In the genomic region with DNA sequence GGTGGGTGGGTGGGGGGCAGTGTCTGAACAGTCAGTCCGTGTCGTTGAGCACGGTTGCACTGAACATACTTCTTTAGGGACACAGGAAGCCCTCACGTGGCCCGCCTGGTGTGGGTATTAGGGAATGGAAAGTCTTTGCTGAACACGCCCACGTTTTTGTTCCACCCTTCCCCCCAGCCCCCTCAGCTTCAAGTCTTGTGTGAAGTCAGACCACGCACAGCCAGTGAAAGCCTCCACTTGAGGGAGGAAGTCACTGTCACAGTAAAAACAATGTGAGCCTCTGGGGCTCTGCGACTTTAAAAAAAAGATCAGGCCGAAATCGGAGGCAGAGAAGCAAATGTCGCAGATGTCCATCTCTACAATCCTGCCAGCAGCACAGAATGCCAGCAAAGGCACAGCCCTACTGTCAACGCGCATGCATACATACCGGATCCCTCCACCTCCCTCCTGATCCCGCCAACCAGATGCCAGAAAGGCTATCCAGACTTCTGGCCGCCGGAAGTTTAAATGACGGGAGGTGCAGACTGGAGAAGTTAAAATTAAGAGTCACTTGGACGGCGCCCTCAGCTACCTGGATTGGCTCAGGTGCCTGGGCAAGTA, we compare ENCODE assay signal across 9 mouse cellular contexts. TPM values are rescaled to one million over a fixed set of nuclear protein-coding genes. Genes with fewer than 3 reads are reported as not detected.
A peak's percentile ranks its signal among the peaks of the same experiment; 100 is the strongest.
DNase-seq lines count a peak whose midpoint lies in the region; ATAC-seq and TF ChIP-seq lines count a peak whose summit lies in the region.
"Had no signal": no experiment of that assay in that cellular context is flagged by ENCODE, and none has a peak within 500 bp of the region (broad histone marks: within the 10 kb centered on the region; RNA-seq: fewer than 3 reads in every experiment).

No protein-coding gene starts in this region.

- TF ChIP-seq CTCF in heart, postnatal 0 days (IDR thresholded peaks at IDR 0.05; ENCODE audit: low read depth) = no peak
- no peak for TF ChIP-seq CTCF in liver, embryonic 14.5 days (IDR thresholded peaks at IDR 0.05; ENCODE audit: low read depth)

- H3K4me3 ChIP-seq in forebrain, embryonic 13.5 days = peak overlapping the region; percentile 47
- peak overlapping the region; percentile 49 for H3K4me3 ChIP-seq in heart, postnatal 0 days (ENCODE audit: low read depth, low read length)
- H3K4me3 ChIP-seq in liver, embryonic 14.5 days (ENCODE audit: insufficient read depth in 1 of 2, low read depth in 2 of 2, low read length in 2 of 2) = peak overlapping the region; percentile 7 to 44; a peak in 3 of 4 replicates
- H3K4me3 ChIP-seq in neural tube, embryonic 12.5 days = peak overlapping the region; percentile 47

- H3K9ac ChIP-seq in forebrain, embryonic 13.5 days = peak overlapping the region; percentile 53
- peak overlapping the region; percentile 62 for H3K9ac ChIP-seq in heart, postnatal 0 days (replicated peaks; ENCODE audit: low read depth, low read length)
- no peak overlapping the region for H3K9ac ChIP-seq in liver, embryonic 14.5 days (replicated peaks)
- H3K9ac ChIP-seq in neural tube, embryonic 12.5 days = peak overlapping the region; percentile 42; the same call in 1 of the 2 replicates

- no peak for TF ChIP-seq EP300 in heart, postnatal 0 days (IDR thresholded peaks at IDR 0.05; ENCODE audit: low read depth)
- TF ChIP-seq EP300 in liver, embryonic 14.5 days (IDR thresholded peaks at IDR 0.05; ENCODE audit: low read depth) = no peak

- WGBS in forebrain, embryonic 13.5 days = 6% methylated on average over 21 of the region's 21 CpGs
- WGBS in heart, postnatal 0 days = under 1% methylated on average over 21 of the region's 21 CpGs
- WGBS in liver, embryonic 14.5 days (ENCODE audit: insufficient replicate concordance) = 5% methylated on average over 21 of the region's 21 CpGs
- WGBS in neural tube, embryonic 12.5 days = 7% methylated on average over 21 of the region's 21 CpGs

- peaks cover 17% of the 10 kb centered on the region for H3K4me1 ChIP-seq in forebrain, embryonic 13.5 days
- H3K4me1 ChIP-seq in heart, postnatal 0 days (ENCODE audit: control insufficient read depth, insufficient read depth) = peaks cover 15% of the 10 kb centered on the region
- H3K4me1 ChIP-seq in liver, embryonic 14.5 days (replicated peaks; ENCODE audit: control insufficient read depth in 2 of 2, insufficient read depth in 2 of 2, low read length in 1 of 2) = peaks cover 9 to 13% of the 10 kb centered on the region in 2 experiments
- peaks cover 5% of the 10 kb centered on the region; the same call in 1 of the 2 replicates for H3K4me1 ChIP-seq in neural tube, embryonic 12.5 days

- peak overlapping the region; percentile 92 for H3K4me2 ChIP-seq in forebrain, embryonic 13.5 days
- peak overlapping the region; percentile 98 for H3K4me2 ChIP-seq in heart, postnatal 0 days (ENCODE audit: low read depth, low read length)
- peak overlapping the region; percentile 70 for H3K4me2 ChIP-seq in liver, embryonic 14.5 days (ENCODE audit: low read depth)
- H3K4me2 ChIP-seq in neural tube, embryonic 12.5 days (replicated peaks) = peak overlapping the region; percentile 100

- H3K27ac ChIP-seq in forebrain, embryonic 13.5 days = no peak overlapping the region
- peak overlapping the region; percentile 85 for H3K27ac ChIP-seq in heart, postnatal 0 days (ENCODE audit: low read depth)
- no peak overlapping the region for H3K27ac ChIP-seq in liver, embryonic 14.5 days
- H3K27ac ChIP-seq in neural tube, embryonic 12.5 days = no peak overlapping the region

- peak; percentile 67 for ATAC-seq in forebrain, embryonic 13.5 days
- peak; percentile 77 for ATAC-seq in heart, postnatal 0 days (ENCODE audit: insufficient read depth, low read depth)
- no peak for ATAC-seq in liver, embryonic 14.5 days (ENCODE audit: insufficient read depth)
- peak; percentile 60; the same call in 1 of the 2 replicates for ATAC-seq in neural tube, embryonic 12.5 days (ENCODE audit: low FRiP score, low read depth)
- ATAC-seq: Patski had no signal

- no peaks in the 10 kb centered on the region for H3K36me3 ChIP-seq in forebrain, embryonic 13.5 days (ENCODE audit: poor library complexity, severe bottlenecking)
- H3K36me3 ChIP-seq in heart, postnatal 0 days (replicated peaks; ENCODE audit: control insufficient read depth, insufficient read depth, low read length) = no peaks in the 10 kb centered on the region
- H3K36me3 ChIP-seq in liver, embryonic 14.5 days (replicated peaks; ENCODE audit: control insufficient read depth, insufficient read depth, low read depth) = no peaks in the 10 kb centered on the region
- no peaks in the 10 kb centered on the region for H3K36me3 ChIP-seq in neural tube, embryonic 12.5 days

- H3K9me3 ChIP-seq in forebrain, embryonic 13.5 days (replicated peaks) = no peaks in the 10 kb centered on the region
- no peaks in the 10 kb centered on the region for H3K9me3 ChIP-seq in heart, postnatal 0 days (replicated peaks; ENCODE audit: control insufficient read depth, low read length)
- H3K9me3 ChIP-seq in liver, embryonic 14.5 days (ENCODE audit: control insufficient read depth, low read length) = no peaks in the 10 kb centered on the region
- H3K9me3 ChIP-seq in neural tube, embryonic 12.5 days = no peaks in the 10 kb centered on the region

- DNase-seq in B cell, adult 2 months = peak; percentile 71 to 76
- DNase-seq in brain, embryonic 18.5 days (ENCODE audit: low read depth, low spot score) = peak; percentile 37
- peak; percentile 86 for DNase-seq in heart, postnatal 0 days (ENCODE audit: low spot score)
- DNase-seq in kidney, postnatal 36 days = peak; percentile 89 to 95
- DNase-seq in liver, embryonic 14.5 days (ENCODE audit: low read depth in 3 of 3, low spot score in 3 of 3) = no peak
- DNase-seq in telencephalon, adult 2 months (ENCODE audit: low read depth, low spot score) = peak; percentile 75

- peaks cover 12% of the 10 kb centered on the region for H3K27me3 ChIP-seq in forebrain, embryonic 13.5 days
- no peaks in the 10 kb centered on the region for H3K27me3 ChIP-seq in heart, postnatal 0 days (ENCODE audit: control insufficient read depth, insufficient read depth, low read length)
- peaks cover 13% of the 10 kb centered on the region for H3K27me3 ChIP-seq in liver, embryonic 14.5 days (ENCODE audit: control insufficient read depth, insufficient read depth, low read length)
- peaks cover 3% of the 10 kb centered on the region; the same call in 1 of the 2 replicates for H3K27me3 ChIP-seq in neural tube, embryonic 12.5 days (replicated peaks)
- H3K27me3 ChIP-seq: Patski had no signal

RNA-seq across cellular contexts. Expression of gene Ephx1, which starts 4.1 kb away (rescaled TPM):
- 1.3 and 1.7 TPM in 2 replicates for polyA plus RNA-seq in forebrain, embryonic 13.5 days (2015; fragmentation: Nextera tagmentation; extraction: Ambion mirVana)
- 6.9 and 13.4 TPM in 2 replicates for total RNA-seq in heart, postnatal 0 days (2014; rRNA removed; ENCODE audit: low replicate concordance)
- 10.2 and 10.6 TPM in 2 replicates for polyA plus RNA-seq in heart, postnatal 0 days (2015; fragmentation: Nextera tagmentation; extraction: Ambion mirVana)
- 2.8 and 2.9 TPM in 2 replicates for polyA plus RNA-seq in liver, embryonic 14.5 days (2012; rRNA removed)
- 4.2 and 4.8 TPM in 2 replicates for polyA plus RNA-seq in liver, embryonic 14.5 days (2014; fragmentation: Nextera tagmentation; extraction: Ambion mirVana)
- 2.8 and 3.0 TPM in 2 replicates for polyA plus RNA-seq in neural tube, embryonic 12.5 days (2016; fragmentation: Nextera tagmentation; extraction: Ambion mirVana)

RNA-seq across cellular contexts. Expression of gene 9130409I23Rik, which starts 34.4 kb away (rescaled TPM):
- polyA plus RNA-seq in forebrain, embryonic 13.5 days (2015; fragmentation: Nextera tagmentation; extraction: Ambion mirVana) = 0.11 TPM in 1 of 2 replicates, not detected in the other
- total RNA-seq in heart, postnatal 0 days (2014; rRNA removed; ENCODE audit: low replicate concordance) = not detected in 2 replicates
- not detected in 2 replicates for polyA plus RNA-seq in heart, postnatal 0 days (2015; fragmentation: Nextera tagmentation; extraction: Ambion mirVana)
- 0.03 and 0.05 TPM in 2 replicates for polyA plus RNA-seq in liver, embryonic 14.5 days (2012; rRNA removed)
- not detected in 2 replicates for polyA plus RNA-seq in liver, embryonic 14.5 days (2014; fragmentation: Nextera tagmentation; extraction: Ambion mirVana)
- polyA plus RNA-seq in neural tube, embryonic 12.5 days (2016; fragmentation: Nextera tagmentation; extraction: Ambion mirVana) = not detected in 2 replicates

Comparison
In these comparisons a context has a peak if more than half of its experiments do, and no peak if none do; other contexts are left out.
1. DNase-seq: peak in B cell, adult 2 months (2 of 2), brain, embryonic 18.5 days (single experiment), heart, postnatal 0 days (single experiment), kidney, postnatal 36 days (2 of 2) and telencephalon, adult 2 months (single experiment); none in liver, embryonic 14.5 days (0 of 3).
2. Peak in every context shown above with its lines, with median percentiles within 50 percentile points of each other: H3K4me2 ChIP-seq and H3K4me3 ChIP-seq.